Mouse (Mus musculus) MEL (cell line): Measurements from ENCODE around the gene Il15ra. TPM values are rescaled to one million over a fixed set of nuclear protein-coding genes. Genes with fewer than 3 reads are reported as not detected.
"Not testable (repeated sequence)": the region's sequence is repeated elsewhere in the genome, so short reads cannot be mapped to it uniquely, and the experiment has no call there.

Experiments
- DNase-seq: peaks from one replicate; pipeline ENCODE4 v3.0.0; 2011; ENCODE audit warnings: low read depth, low spot score
- H3K27ac ChIP-seq: 2 replicates; pipeline ENCODE4 v1.5.1; 2012; ENCODE audit warnings: low read depth, mild to moderate bottlenecking, control low read depth, low read length, moderate library complexity; ENCODE audit not compliant: control insufficient read depth
- H3K27me3 ChIP-seq, 2 experiments: fragments of 150-350 bp in 1 of 2; sonication (generic) in 1 of 2; 2 replicates each; pipeline ENCODE4 v1.6.1; 2012; ENCODE audit warnings: low read length in 2 of 2, mild to moderate bottlenecking in 2 of 2, improper control_type of control experiment in 1 of 2, moderate library complexity in 1 of 2; ENCODE audit not compliant: insufficient read depth in 2 of 2, control insufficient read depth in 1 of 2
- H3K36me3 ChIP-seq, 2 experiments: 2 replicates each; pipeline ENCODE4 v1.6.1; 2012 to 2014; ENCODE audit warnings: low read length in 2 of 2, improper control_type of control experiment in 1 of 2, inconsistent platforms in 1 of 2, mild to moderate bottlenecking in 1 of 2; ENCODE audit not compliant: insufficient read depth in 2 of 2, control insufficient read depth in 1 of 2
- H3K4me1 ChIP-seq, 2 experiments: fragments of 150-350 bp in 1 of 2; sonication (generic) in 1 of 2; 2 replicates each; pipeline ENCODE4 v1.6.1; 2012; ENCODE audit warnings: low read length in 2 of 2, improper control_type of control experiment in 1 of 2, mild to moderate bottlenecking in 1 of 2; ENCODE audit not compliant: insufficient read depth in 2 of 2, control insufficient read depth in 1 of 2
- H3K4me3 ChIP-seq, 2 experiments: fragments of 150-350 bp in 1 of 2; sonication (generic) in 1 of 2; 2 replicates each; pipeline ENCODE4 v1.5.1; 2012; ENCODE audit warnings: low read depth in 2 of 2, low read length in 2 of 2, mild to moderate bottlenecking in 2 of 2, moderate library complexity in 2 of 2, control low read depth in 1 of 2, improper control_type of control experiment in 1 of 2; ENCODE audit not compliant: control insufficient read depth in 1 of 2, insufficient read depth in 1 of 2
- H3K79me2 ChIP-seq: 2 replicates; pipeline ENCODE4 v1.6.1; 2012; ENCODE audit warnings: mild to moderate bottlenecking, low read length, moderate library complexity; ENCODE audit not compliant: control insufficient read depth, poor library complexity, insufficient read depth
- H3K9ac ChIP-seq: 2 replicates; pipeline ENCODE4 v1.6.1; 2012; ENCODE audit warnings: low read depth, mild to moderate bottlenecking, control low read depth, low read length, moderate library complexity; ENCODE audit not compliant: control insufficient read depth, poor library complexity, severe bottlenecking
- H3K9me3 ChIP-seq: fragments of 150-350 bp; sonication (generic); replicated peaks from 2 replicates; pipeline ENCODE4 v1.6.1; 2012; ENCODE audit warnings: mild to moderate bottlenecking, low read length, improper control_type of control experiment, moderate library complexity; ENCODE audit not compliant: insufficient read depth
- CTCF ChIP-seq, 3 experiments: IDR thresholded peaks in 2 of 3; conservative IDR thresholded peaks in 1 of 3; 2 replicates each; pipeline ENCODE4 v1.5.1; 2011 to 2012; ENCODE audit warnings: low read length in 3 of 3, low read depth in 2 of 3, mild to moderate bottlenecking in 2 of 3, improper control_type of control experiment in 1 of 3, inconsistent platforms in 1 of 3, mixed read lengths in 1 of 3, moderate library complexity in 1 of 3; ENCODE audit not compliant: control insufficient read depth in 1 of 3, insufficient read depth in 1 of 3, poor library complexity in 1 of 3, severe bottlenecking in 1 of 3
- ELF1 ChIP-seq: IDR thresholded peaks from 2 replicates; pipeline ENCODE4 v1.6.1; 2014; ENCODE audit warnings: low read depth, mild to moderate bottlenecking, inconsistent platforms, low read length, improper control_type of control experiment, moderate library complexity
- GATA1 ChIP-seq: IDR thresholded peaks from 2 replicates; pipeline ENCODE4 v1.6.1; 2011; ENCODE audit warnings: low read depth, low read length, improper control_type of control experiment
- JUND ChIP-seq: IDR thresholded peaks from 2 replicates; pipeline ENCODE4 v1.6.1; 2011; ENCODE audit warnings: low read depth, mild to moderate bottlenecking, improper control_type of control experiment, low read length
- MAX ChIP-seq: IDR thresholded peaks from 2 replicates; pipeline ENCODE4 v1.6.1; 2011; ENCODE audit warnings: low read length, improper control_type of control experiment
- MYC ChIP-seq: IDR thresholded peaks from 2 replicates; pipeline ENCODE4 v1.6.1; 2011; ENCODE audit warnings: low read depth, mild to moderate bottlenecking, low read length, improper control_type of control experiment, moderate library complexity
- NELFE ChIP-seq: IDR thresholded peaks from 2 replicates; pipeline ENCODE4 v1.6.1; 2011; ENCODE audit warnings: low read depth, low read length, improper control_type of control experiment
- POLR2A ChIP-seq, 2 experiments: IDR thresholded peaks; 2 replicates each; pipeline ENCODE4 v1.6.1; 2011 to 2012; ENCODE audit warnings: low read length in 2 of 2, mild to moderate bottlenecking in 2 of 2, control low read depth in 1 of 2, improper control_type of control experiment in 1 of 2, low read depth in 1 of 2, moderate library complexity in 1 of 2; ENCODE audit not compliant: control insufficient read depth in 1 of 2, insufficient read depth in 1 of 2, poor library complexity in 1 of 2
- RAD21 ChIP-seq: IDR thresholded peaks from 2 replicates; pipeline ENCODE4 v1.6.1; 2011; ENCODE audit warnings: mild to moderate bottlenecking, low read depth, low read length, improper control_type of control experiment
- SMC3 ChIP-seq: IDR thresholded peaks from 2 replicates; pipeline ENCODE4 v1.6.1; 2011; ENCODE audit warnings: low read depth, low read length, improper control_type of control experiment
- ZC3H11A ChIP-seq: IDR thresholded peaks from 2 replicates; pipeline ENCODE4 v1.6.1; 2012; ENCODE audit warnings: low read depth, mild to moderate bottlenecking, inconsistent platforms, low read length, improper control_type of control experiment
- ZKSCAN1 ChIP-seq: IDR thresholded peaks from 2 replicates; pipeline ENCODE4 v1.6.1; 2012; ENCODE audit warnings: low read depth, mild to moderate bottlenecking, inconsistent platforms, low read length, improper control_type of control experiment, moderate library complexity
- polyA plus RNA-seq, 2 experiments: library from polyadenylated mRNA; stranded (reverse) in 1 of 2; unstranded in 1 of 2; fragments of >175 nt in 1 of 2; fragments of >200 nt in 1 of 2; gene quantifications; 2 replicates each; pipeline versions ENCODE4 v1.2.1 to v1.2.4; 2012; ENCODE audit warnings: low replicate concordance in 2 of 2, low read depth in 1 of 2; ENCODE audit not compliant: insufficient read length in 2 of 2, insufficient read depth in 1 of 2, missing spikeins in 1 of 2
- total RNA-seq: library from RNA; depleted of rRNA; stranded (reverse); fragments of 300-350 nt; gene quantifications from 2 replicates; pipeline ENCODE4 v1.2.3, GENCODE M21; 2012

Gene Il15ra
- total and polyA plus RNA-seq, 3 experiments: 0.50 to 0.95 TPM; not detected in 1

- H3K27me3 ChIP-seq, H3K36me3 ChIP-seq, H3K79me2 ChIP-seq, H3K27ac ChIP-seq, H3K4me3 ChIP-seq, H3K9me3 ChIP-seq, H3K4me1 ChIP-seq, H3K9ac ChIP-seq: not testable (repeated sequence)
- DNase-seq: peak; percentile 76
- TF ChIP-seq CTCF (IDR thresholded peaks at IDR 0.05 in 2 of 3, conservative IDR thresholded peaks at IDR 0.05 in 1 of 3; ENCODE audit: control insufficient read depth in 1 of 3, insufficient read depth in 1 of 3, low read depth in 2 of 3, low read length in 3 of 3, poor library complexity in 1 of 3, severe bottlenecking in 1 of 3) (peak; percentile 49 to 61 (median 54); a peak in 5 of 6 replicates), RAD21 (peak; percentile 25), SMC3 (peak; percentile 63)
Observed at GRCm38 (mm10) chr2:11710101-11710500, 5.0 kb downstream of the Il15ra start.

- H3K4me3 ChIP-seq: no peak overlapping the region
- DNase-seq: no peak
- H3K27ac ChIP-seq: no peak overlapping the region
- H3K27me3 ChIP-seq: peaks cover 0 to 2% of the 10 kb centered on the region in 2 experiments; a peak in 1 of 4 replicates
- no peak for TF ChIP-seq ZC3H11A
- no peak for TF ChIP-seq ELF1
- no peak for TF ChIP-seq ZKSCAN1
- TF ChIP-seq MYC: no peak
- TF ChIP-seq, all 39 proteins: peak for 0
- H3K9ac ChIP-seq: no peak overlapping the region
- no peaks in the 10 kb centered on the region; a peak in 1 of 4 replicates for H3K36me3 ChIP-seq
- no peaks in the 10 kb centered on the region for H3K79me2 ChIP-seq
- H3K4me1 ChIP-seq: peaks cover 0 to 3% of the 10 kb centered on the region in 2 experiments; a peak in 1 of 4 replicates
- H3K9me3 ChIP-seq: no peaks in the 10 kb centered on the region
Observed at GRCm38 (mm10) chr2:11712483-11712990, 7.4 kb downstream of the Il15ra start.

- peaks cover 0 to 3% of the 10 kb centered on the region in 2 experiments; a peak in 1 of 4 replicates for H3K4me1 ChIP-seq
Observed at GRCm38 (mm10) chr2:11713021-11713420, 7.9 kb downstream of the Il15ra start.

More at GRCm38 (mm10) chr2:11713021-11713420, 7.9 kb downstream of the Il15ra start:
- no peaks in the 10 kb centered on the region for H3K79me2 ChIP-seq
- no peaks in the 10 kb centered on the region for H3K27me3 ChIP-seq
- H3K27ac ChIP-seq: no peak overlapping the region
- H3K4me3 ChIP-seq: no peak overlapping the region
- no peak for DNase-seq
- H3K36me3 ChIP-seq: no peaks in the 10 kb centered on the region; a peak in 1 of 4 replicates
- no peak overlapping the region for H3K9ac ChIP-seq
- TF ChIP-seq ZKSCAN1 (no peak), NELFE (no peak), JUND (no peak), MAX (no peak), GATA1 (no peak), POLR2A (IDR thresholded peaks at IDR 0.05; ENCODE audit: control insufficient read depth in 1 of 2, insufficient read depth in 1 of 2, low read depth in 1 of 2, low read length in 2 of 2, poor library complexity in 1 of 2) (no peak), ELF1 (no peak)
- TF ChIP-seq, all 39 proteins: peak for 0
- H3K9me3 ChIP-seq: no peaks in the 10 kb centered on the region
